Mouse (Mus musculus): Measurements from ENCODE around the gene Sparc.

Sparc gene

DNA sequence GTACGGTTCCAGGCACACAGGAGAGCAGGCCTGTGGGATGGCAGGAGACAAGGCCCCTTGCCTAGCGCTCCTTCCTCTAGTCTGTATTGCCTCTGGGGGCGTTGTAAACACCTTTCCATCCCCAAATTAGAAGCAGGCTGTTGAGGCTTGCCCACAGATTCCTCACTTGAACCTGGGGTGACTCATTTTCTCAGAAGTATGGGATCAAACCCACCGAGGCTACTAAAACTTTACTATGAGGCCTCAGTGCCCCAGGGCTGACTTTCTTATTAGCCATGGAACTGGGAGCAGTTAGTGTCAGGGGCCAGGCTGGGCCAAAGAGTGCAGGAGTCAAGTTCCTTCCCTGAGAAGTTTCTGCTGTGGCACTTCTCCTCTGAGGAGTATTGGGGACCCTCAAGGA lies 57.7 kb downstream of the Sparc start:
- DNase-seq: no peak

GRCm38 (mm10) chr11:55364662-55365061 lies 58.3 kb downstream of the Sparc start:
- DNase-seq: peak; percentile 67 to 81

GRCm38 (mm10) chr11:55358094-55358783 lies 64.7 kb downstream of the Sparc start:
- DNase-seq: peak in 1 of 2 experiments; percentile 35

GRCm38 (mm10) chr11:55356846-55357245 lies 66.1 kb downstream of the Sparc start:
- peak; percentile 98 for DNase-seq
